Mouse (Mus musculus) midbrain, embryonic 14.5 days (tissue): ENCODE measurements around the gene Mex3b. TPM values are rescaled to one million over a fixed set of nuclear protein-coding genes. Genes with fewer than 3 reads are reported as not detected.
A peak's percentile ranks its signal among the peaks of the same experiment; 100 is the strongest.

Experiments
- ATAC-seq: fragments of 200-750 bp; cut with Nextera tagmentation; 2 replicates; pipeline ENCODE4 v1.8.0; 2017; ENCODE audit warnings: moderate number of reproducible peaks, moderate library complexity; ENCODE audit not compliant: low FRiP score, low TSS enrichment
- DNase-seq: peaks from one replicate; pipeline ENCODE4 v3.0.0-alpha.2; 2015
- H3K27ac ChIP-seq: fragments of 300-500 bp; sonication (generic); replicated peaks from 2 replicates; pipeline ENCODE4 v1.5.1; 2014; ENCODE audit warnings: mild to moderate bottlenecking, low read depth, low read length, moderate library complexity
- H3K27me3 ChIP-seq: fragments of 300-500 bp; sonication (generic); 2 replicates; pipeline ENCODE4 v1.6.1; 2014; ENCODE audit warnings: low read length, control low read depth, mixed read lengths; ENCODE audit not compliant: control insufficient read depth, insufficient read depth
- H3K36me3 ChIP-seq: fragments of 300-500 bp; sonication (generic); 2 replicates; pipeline ENCODE4 v1.6.1; 2014; ENCODE audit warnings: low read length, control low read depth; ENCODE audit not compliant: control insufficient read depth, insufficient read depth
- H3K4me1 ChIP-seq: fragments of 300-500 bp; sonication (generic); 2 replicates; pipeline ENCODE4 v1.6.1; 2014; ENCODE audit warnings: mild to moderate bottlenecking, antibody characterized with exemption, low read length, control low read depth; ENCODE audit not compliant: control insufficient read depth, insufficient read depth
- H3K4me2 ChIP-seq: fragments of 300-500 bp; sonication (generic); 2 replicates; pipeline ENCODE4 v1.6.1; 2014; ENCODE audit warnings: mild to moderate bottlenecking, low read length, moderate library complexity
- H3K4me3 ChIP-seq: fragments of 300-500 bp; sonication (generic); replicated peaks from 2 replicates; pipeline ENCODE4 v1.5.1; 2014; ENCODE audit warnings: low read depth, low read length
- H3K9ac ChIP-seq: fragments of 300-500 bp; sonication (generic); replicated peaks from 2 replicates; pipeline ENCODE4 v1.6.1; 2014; ENCODE audit warnings: mild to moderate bottlenecking, low read length, moderate library complexity
- H3K9me3 ChIP-seq: fragments of 300-500 bp; sonication (generic); 2 replicates; pipeline ENCODE4 v1.6.1; 2016; ENCODE audit warnings: low read length, control low read depth, mixed read lengths; ENCODE audit not compliant: control insufficient read depth
- WGBS: fragments of 180-500 bp; shearing (Covaris S2); extraction: QIAGEN DNeasy Blood & Tissue Kit; methylation state at CpG from one replicate; pipeline ENCODE4 v1.1.7; 2014; 5-methylcytosine and 5-hydroxymethylcytosine counted together
- polyA plus RNA-seq: library from polyadenylated mRNA; unstranded; fragments of >200 nt; fragmentation: Nextera tagmentation; extraction: Ambion mirVana; gene quantifications from 2 replicates; pipeline ENCODE4 v1.2.1, GENCODE M21; 2014

Gene Mex3b
- polyA plus RNA-seq, 1 experiment from 2014 or later, result 51.8 TPM

DNA sequence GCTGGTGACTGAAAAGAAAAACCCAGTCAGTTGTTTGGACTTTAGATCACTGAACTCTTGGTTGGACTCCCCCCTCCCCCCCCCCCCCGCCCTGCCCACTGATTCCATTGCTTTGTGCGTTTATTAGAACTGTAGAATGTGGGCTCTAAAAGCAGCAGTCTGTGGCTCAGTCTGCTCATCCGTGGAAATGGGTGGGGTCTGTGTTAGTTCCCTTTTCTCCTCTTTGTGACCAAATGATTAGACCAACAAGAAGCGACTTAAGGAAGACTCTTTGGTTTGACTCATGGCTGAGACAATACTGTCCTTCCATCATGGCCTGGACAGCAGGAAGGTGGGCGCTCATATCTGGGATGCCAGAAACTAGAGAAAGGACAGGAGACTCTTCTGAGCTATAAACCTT is 9.4 kb downstream of the Mex3b start:
- Histone ChIP-seq H3K4me3 (no peak overlapping the region), H3K9me3 (no peaks in the 10 kb centered on the region), H3K27ac (no peak overlapping the region), H3K9ac (no peak overlapping the region), H3K36me3 (peaks cover 9% of the 10 kb centered on the region), H3K4me2 (no peak overlapping the region), H3K4me1 (peaks cover 17% of the 10 kb centered on the region), H3K27me3 (no peaks in the 10 kb centered on the region)
- no peak for ATAC-seq
- DNase-seq, result no peak
- 56% methylated on average over 5 of the region's 5 CpGs for WGBS

DNA sequence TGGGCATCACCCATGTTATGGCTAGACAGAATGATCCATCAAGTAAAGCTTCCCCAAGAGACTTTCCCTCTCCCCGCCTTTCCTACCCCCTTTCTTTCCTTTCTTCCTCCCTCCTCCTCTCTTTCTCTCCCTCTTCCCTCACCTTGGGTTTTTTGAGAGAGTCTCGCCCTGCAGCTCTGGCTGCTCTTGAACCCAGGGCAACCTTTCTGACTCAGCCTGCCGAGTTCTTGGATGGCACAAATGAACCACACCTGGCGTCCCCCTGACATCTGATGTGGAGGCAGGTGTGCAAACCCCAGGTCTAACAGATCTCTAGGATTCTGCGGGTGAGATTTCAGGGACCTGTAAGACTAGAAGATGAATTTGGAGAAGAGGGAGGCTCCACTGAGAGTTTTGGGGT is 12.9 kb downstream of the Mex3b start:
- Histone ChIP-seq H3K9ac (no peak overlapping the region), H3K36me3 (no peaks in the 10 kb centered on the region), H3K27me3 (no peaks in the 10 kb centered on the region), H3K4me2 (no peak overlapping the region), H3K4me3 (no peak overlapping the region), H3K9me3 (no peaks in the 10 kb centered on the region), H3K4me1 (no peaks in the 10 kb centered on the region), H3K27ac (no peak overlapping the region)
- WGBS, result 95% methylated on average over 5 of the region's 5 CpGs
- ATAC-seq (no peak), DNase-seq (no peak)

DNA sequence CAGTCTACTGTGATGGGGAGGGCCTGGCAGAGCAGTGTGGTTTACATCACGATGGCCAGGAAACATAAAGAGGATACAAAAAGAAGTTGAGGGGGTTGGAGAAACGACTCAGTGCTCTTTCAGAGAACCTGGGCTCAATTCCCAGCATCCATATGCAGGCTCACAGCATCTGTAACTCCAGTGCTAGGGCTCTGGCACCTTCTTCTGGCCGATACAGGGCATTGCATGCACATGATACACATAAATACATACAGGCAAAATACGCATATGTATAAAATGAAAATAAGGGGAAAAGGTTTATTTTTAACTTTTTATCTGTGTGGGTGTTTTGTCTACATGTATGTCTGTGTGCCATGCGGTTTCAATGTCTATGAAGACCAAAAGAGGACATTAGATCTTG is 13.6 kb downstream of the Mex3b start:
- no peak for DNase-seq
- 92% methylated on average over 5 of the region's 5 CpGs for WGBS
- no peak overlapping the region for H3K27ac ChIP-seq

DNA sequence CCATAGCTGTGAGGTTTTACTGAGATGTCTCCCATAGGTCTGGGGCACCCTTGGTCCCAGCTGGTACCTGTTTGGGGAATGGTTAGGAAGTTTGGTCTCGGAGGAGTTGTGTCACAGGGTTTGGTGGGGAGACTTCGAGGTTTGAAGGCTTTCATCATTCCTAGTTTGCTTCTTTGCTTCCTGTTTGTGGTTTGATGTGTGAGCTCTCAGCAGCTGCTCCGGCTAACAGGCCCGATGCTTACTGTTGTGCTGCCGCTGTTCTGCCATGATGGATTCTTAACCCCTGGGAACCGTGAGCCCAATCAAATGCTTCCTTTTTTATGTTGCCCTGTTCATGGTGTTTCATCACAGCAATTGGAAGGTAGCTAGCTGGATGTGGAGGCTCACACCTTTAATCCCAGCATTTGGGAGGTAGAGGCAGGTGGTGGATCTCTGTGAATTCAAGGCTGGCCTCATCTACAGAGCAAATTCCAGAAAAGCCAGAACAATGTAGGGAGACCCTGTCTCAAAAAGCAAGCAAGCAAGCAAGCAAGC is 23.3 kb downstream of the Mex3b start:
- WGBS, result 90% methylated on average over 6 of the region's 6 CpGs
- no peak for ATAC-seq

More for the DNA sequence above, 13.6 kb downstream of the Mex3b start:
- Histone ChIP-seq H3K4me2 (no peak overlapping the region), H3K4me3 (no peak overlapping the region), H3K27me3 (no peaks in the 10 kb centered on the region), H3K4me1 (no peaks in the 10 kb centered on the region), H3K36me3 (no peaks in the 10 kb centered on the region), H3K9ac (no peak overlapping the region), H3K9me3 (no peaks in the 10 kb centered on the region)
- ATAC-seq, result no peak

DNA sequence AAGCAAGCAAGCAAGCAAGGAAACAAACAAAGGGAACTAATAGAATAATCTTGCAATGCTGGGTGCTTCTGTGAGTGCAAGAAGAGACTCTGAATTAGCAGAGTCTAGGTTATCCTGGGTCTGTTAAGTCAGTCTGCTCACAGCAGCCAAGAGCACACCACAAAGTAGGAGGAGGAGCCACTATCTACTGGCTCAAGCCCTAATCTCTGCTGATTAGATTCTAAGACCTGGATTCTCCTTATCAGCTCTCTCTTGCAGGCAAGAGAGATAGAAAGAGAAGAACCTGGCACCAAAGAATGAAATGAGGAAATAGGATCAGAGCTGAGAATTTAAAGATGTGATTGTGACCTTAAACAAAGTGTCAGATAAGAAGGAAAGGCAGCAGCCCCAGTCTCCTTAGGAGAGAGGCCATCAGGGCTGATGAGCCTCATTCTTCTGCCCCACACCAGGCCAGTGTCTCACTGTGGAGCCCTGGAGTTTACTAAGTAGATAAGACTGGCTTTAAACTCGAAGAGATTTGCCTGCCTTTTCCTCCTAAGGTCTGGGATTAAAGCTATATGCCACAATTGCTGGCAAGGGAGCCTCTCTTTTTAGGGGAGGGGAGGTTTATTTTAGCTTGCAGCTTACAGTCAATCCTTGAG is 23.9 kb downstream of the Mex3b start:
- H3K9me3 ChIP-seq, result no peaks in the 10 kb centered on the region
- no peak overlapping the region for H3K9ac ChIP-seq
- H3K4me2 ChIP-seq, result no peak overlapping the region
- no peaks in the 10 kb centered on the region for H3K27me3 ChIP-seq
- H3K36me3 ChIP-seq, result no peaks in the 10 kb centered on the region
- no peak for DNase-seq
- H3K4me3 ChIP-seq, result no peak overlapping the region
- no peak for ATAC-seq
- WGBS, result 27% methylated on average over 1 of the region's 1 CpGs
- H3K4me1 ChIP-seq, result no peaks in the 10 kb centered on the region
- no peak overlapping the region for H3K27ac ChIP-seq

More for the DNA sequence above, 23.3 kb downstream of the Mex3b start:
- no peak overlapping the region for H3K9ac ChIP-seq
- H3K36me3 ChIP-seq, result no peaks in the 10 kb centered on the region
- H3K27ac ChIP-seq, result no peak overlapping the region
- H3K9me3 ChIP-seq, result no peaks in the 10 kb centered on the region
- no peak for DNase-seq
- H3K27me3 ChIP-seq, result no peaks in the 10 kb centered on the region
- H3K4me3 ChIP-seq, result no peak overlapping the region
- H3K4me2 ChIP-seq, result no peak overlapping the region
- H3K4me1 ChIP-seq, result no peaks in the 10 kb centered on the region

DNA sequence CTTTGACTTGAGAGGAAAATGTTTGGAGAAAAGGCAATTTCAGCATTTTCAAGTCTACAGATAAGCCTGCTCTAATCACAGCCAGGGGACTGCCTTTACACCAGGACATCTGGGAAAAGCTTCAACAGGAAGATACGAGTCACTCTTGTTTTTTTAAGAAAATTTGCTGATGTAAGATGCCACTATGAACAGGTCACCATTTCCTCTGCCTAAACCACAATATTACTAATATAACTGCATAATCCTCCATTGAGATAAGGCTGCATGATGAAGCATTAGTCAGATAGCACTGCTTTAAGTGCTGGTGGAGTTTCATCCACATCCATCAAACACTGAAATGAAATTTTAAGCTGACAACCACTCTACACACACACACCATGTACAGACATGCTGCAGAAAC is 27.2 kb downstream of the Mex3b start:
- 90% methylated on average over 1 of the region's 1 CpGs for WGBS
- H3K4me3 ChIP-seq, result no peak overlapping the region
- no peak overlapping the region for H3K9ac ChIP-seq
- H3K4me1 ChIP-seq, result no peaks in the 10 kb centered on the region
- ATAC-seq (no peak), DNase-seq (no peak)
- H3K9me3 ChIP-seq, result no peaks in the 10 kb centered on the region
- no peaks in the 10 kb centered on the region for H3K36me3 ChIP-seq
- no peak overlapping the region for H3K27ac ChIP-seq
- no peaks in the 10 kb centered on the region for H3K27me3 ChIP-seq
- H3K4me2 ChIP-seq, result no peak overlapping the region

DNA sequence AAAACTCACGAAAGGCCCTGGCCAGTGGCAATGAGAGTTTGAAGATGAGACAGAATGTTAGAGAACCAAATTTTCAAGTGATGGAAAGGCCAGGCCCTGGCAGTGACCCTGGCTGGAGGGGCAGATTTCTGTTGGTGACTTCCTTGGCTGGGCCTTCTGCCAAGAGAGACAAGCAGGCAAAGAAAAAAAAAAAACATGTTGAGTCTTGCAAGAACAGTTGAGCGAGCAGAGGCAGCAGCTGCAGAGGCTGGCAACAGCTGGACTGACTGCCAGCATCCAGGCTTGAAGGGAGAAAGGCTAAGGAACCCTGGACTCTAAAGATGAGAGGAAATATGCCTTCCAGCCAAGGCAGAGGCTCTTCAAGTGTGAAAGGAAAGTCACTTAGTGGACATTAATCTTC is 28.5 kb downstream of the Mex3b start:
- no peak overlapping the region for H3K27ac ChIP-seq
- no peak overlapping the region for H3K4me2 ChIP-seq
- H3K4me1 ChIP-seq, result no peaks in the 10 kb centered on the region
- DNase-seq (no peak), ATAC-seq (no peak)
- no peak overlapping the region for H3K4me3 ChIP-seq
- 75% methylated on average over 2 of the region's 2 CpGs for WGBS
- H3K36me3 ChIP-seq, result no peaks in the 10 kb centered on the region
- H3K27me3 ChIP-seq, result no peaks in the 10 kb centered on the region
- H3K9ac ChIP-seq, result no peak overlapping the region
- no peaks in the 10 kb centered on the region for H3K9me3 ChIP-seq

DNA sequence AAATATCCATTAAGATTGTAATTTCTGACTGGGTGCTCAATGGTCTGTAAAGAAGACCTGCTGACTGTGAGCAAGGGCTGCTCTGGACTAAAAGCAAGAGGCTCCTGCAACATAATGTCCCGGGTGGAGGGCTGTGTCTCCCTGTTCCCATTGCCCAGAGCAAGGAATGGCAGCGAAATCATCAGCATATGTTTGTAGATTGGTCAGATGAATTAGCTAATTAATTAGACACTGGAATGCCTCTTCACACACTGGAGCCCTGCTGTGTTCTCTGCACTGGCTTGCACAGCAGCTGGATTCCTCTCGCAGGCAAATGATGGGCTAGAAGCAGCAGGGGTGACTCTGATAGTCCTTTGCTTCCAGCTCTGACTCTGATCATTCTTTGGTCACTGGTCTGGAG is 29.6 kb downstream of the Mex3b start:
- Histone ChIP-seq H3K9me3 (no peaks in the 10 kb centered on the region), H3K36me3 (no peaks in the 10 kb centered on the region), H3K4me1 (no peaks in the 10 kb centered on the region), H3K27me3 (no peaks in the 10 kb centered on the region), H3K4me2 (no peak overlapping the region), H3K27ac (no peak overlapping the region), H3K4me3 (no peak overlapping the region), H3K9ac (no peak overlapping the region)
- 38% methylated on average over 3 of the region's 3 CpGs for WGBS
- DNase-seq (peak; percentile 21), ATAC-seq (no peak)
